Mouse (Mus musculus): ENCODE data around the gene Gm37240. TPM values are rescaled to one million over a fixed set of nuclear protein-coding genes. Genes with fewer than 3 reads are reported as not detected.
A peak's percentile ranks its signal among the peaks of the same experiment; 100 is the strongest.

The Gm37240 gene
- polyA plus RNA-seq, 1 experiment, result 0.77 TPM

DNA sequence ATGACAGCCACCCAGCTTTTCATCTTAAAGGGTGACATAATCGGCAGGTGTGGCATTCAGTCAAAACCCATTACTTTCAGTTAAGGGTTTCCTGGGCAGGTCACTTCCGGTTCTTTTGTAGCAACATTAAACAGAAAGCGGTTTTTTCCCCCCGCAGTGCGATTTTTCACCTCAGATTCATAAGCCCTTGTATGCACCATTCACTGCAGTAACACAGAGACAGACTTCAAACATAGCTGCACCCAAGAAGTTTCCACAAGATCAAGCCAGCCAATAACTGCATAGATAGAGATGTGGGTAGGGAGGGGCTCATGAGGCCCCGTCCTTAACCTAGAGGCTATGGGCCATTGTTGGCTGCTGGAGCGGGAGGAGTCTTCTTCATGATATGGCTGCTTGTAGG is 760.3 kb downstream of the Gm37240 start:
- Histone ChIP-seq H3K4me1 (ENCODE audit: control insufficient read depth, insufficient read depth, low read length) (no peaks in the 10 kb centered on the region; the same call in 1 of the 2 replicates), H3K27ac (ENCODE audit: insufficient read depth, low read length) (no peak overlapping the region), H3K4me3 (replicated peaks; ENCODE audit: insufficient read depth, low read depth, low read length) (no peak overlapping the region), H3K27me3 (ENCODE audit: control insufficient read depth, insufficient read depth, low read length) (no peaks in the 10 kb centered on the region)
- WGBS, result 94% methylated on average over 7 of the region's 7 CpGs
- TF ChIP-seq POLR2A (IDR thresholded peaks at IDR 0.05; ENCODE audit: borderline replicate concordance, insufficient read depth, low read length) (no peak), CTCF (IDR thresholded peaks at IDR 0.05; ENCODE audit: borderline replicate concordance, insufficient read depth, low read depth, low read length) (no peak)
- no peak for DNase-seq

- TF ChIP-seq CTCF (IDR thresholded peaks at IDR 0.05; ENCODE audit: borderline replicate concordance, insufficient read depth, low read depth, low read length) (no peak), POLR2A (IDR thresholded peaks at IDR 0.05; ENCODE audit: borderline replicate concordance, insufficient read depth, low read length) (no peak)
- no peak overlapping the region for H3K4me3 ChIP-seq (replicated peaks; ENCODE audit: insufficient read depth, low read depth, low read length)
- whole genome bisulfite sequencing, result 86% methylated on average over 5 of the region's 5 CpGs
- no peaks in the 10 kb centered on the region for H3K27me3 ChIP-seq (ENCODE audit: control insufficient read depth, insufficient read depth, low read length)
- no peaks in the 10 kb centered on the region; the same call in 1 of the 2 replicates for H3K4me1 ChIP-seq (ENCODE audit: control insufficient read depth, insufficient read depth, low read length)
- DNase-seq, result no peak
- H3K27ac ChIP-seq (ENCODE audit: insufficient read depth, low read length), result no peak overlapping the region
Measured at GRCm38 (mm10) chr3:85125471-85125870, 761.8 kb downstream of the Gm37240 start.

GRCm38 (mm10) chr3:85124924-85125323 is 762.4 kb downstream of the Gm37240 start:
- Histone ChIP-seq H3K4me3 (replicated peaks; ENCODE audit: insufficient read depth, low read depth, low read length) (no peak overlapping the region), H3K4me1 (ENCODE audit: control insufficient read depth, insufficient read depth, low read length) (no peaks in the 10 kb centered on the region; the same call in 1 of the 2 replicates), H3K27me3 (ENCODE audit: control insufficient read depth, insufficient read depth, low read length) (no peaks in the 10 kb centered on the region), H3K27ac (ENCODE audit: insufficient read depth, low read length) (no peak overlapping the region)
- WGBS, result 66% methylated on average over 6 of the region's 6 CpGs
- TF ChIP-seq POLR2A (IDR thresholded peaks at IDR 0.05; ENCODE audit: borderline replicate concordance, insufficient read depth, low read length) (no peak), CTCF (IDR thresholded peaks at IDR 0.05; ENCODE audit: borderline replicate concordance, insufficient read depth, low read depth, low read length) (no peak)
- no peak for DNase-seq

GRCm38 (mm10) chr3:85124410-85124809 is 762.9 kb downstream of the Gm37240 start:
- Histone ChIP-seq H3K27me3 (ENCODE audit: control insufficient read depth, insufficient read depth, low read length) (no peaks in the 10 kb centered on the region), H3K4me3 (replicated peaks; ENCODE audit: insufficient read depth, low read depth, low read length) (no peak overlapping the region), H3K27ac (ENCODE audit: insufficient read depth, low read length) (no peak overlapping the region), H3K4me1 (ENCODE audit: control insufficient read depth, insufficient read depth, low read length) (no peaks in the 10 kb centered on the region; the same call in 1 of the 2 replicates)
- 81% methylated on average over 7 of the region's 7 CpGs for WGBS
- TF ChIP-seq CTCF (IDR thresholded peaks at IDR 0.05; ENCODE audit: borderline replicate concordance, insufficient read depth, low read depth, low read length) (no peak), POLR2A (IDR thresholded peaks at IDR 0.05; ENCODE audit: borderline replicate concordance, insufficient read depth, low read length) (no peak)
- no peak for DNase-seq

GRCm38 (mm10) chr3:85117702-85118101 is 769.6 kb downstream of the Gm37240 start:
- Histone ChIP-seq H3K27me3 (ENCODE audit: control insufficient read depth, insufficient read depth, low read length) (no peaks in the 10 kb centered on the region), H3K27ac (ENCODE audit: insufficient read depth, low read length) (no peak overlapping the region), H3K4me1 (ENCODE audit: control insufficient read depth, insufficient read depth, low read length) (peaks cover 8% of the 10 kb centered on the region), H3K4me3 (replicated peaks; ENCODE audit: insufficient read depth, low read depth, low read length) (no peak overlapping the region)
- no peak for TF ChIP-seq POLR2A (IDR thresholded peaks at IDR 0.05; ENCODE audit: borderline replicate concordance, insufficient read depth, low read length)
- TF ChIP-seq CTCF (IDR thresholded peaks at IDR 0.05; ENCODE audit: borderline replicate concordance, insufficient read depth, low read depth, low read length), result no peak
- 98% methylated on average over 5 of the region's 5 CpGs for WGBS
- no peak for DNase-seq

DNA sequence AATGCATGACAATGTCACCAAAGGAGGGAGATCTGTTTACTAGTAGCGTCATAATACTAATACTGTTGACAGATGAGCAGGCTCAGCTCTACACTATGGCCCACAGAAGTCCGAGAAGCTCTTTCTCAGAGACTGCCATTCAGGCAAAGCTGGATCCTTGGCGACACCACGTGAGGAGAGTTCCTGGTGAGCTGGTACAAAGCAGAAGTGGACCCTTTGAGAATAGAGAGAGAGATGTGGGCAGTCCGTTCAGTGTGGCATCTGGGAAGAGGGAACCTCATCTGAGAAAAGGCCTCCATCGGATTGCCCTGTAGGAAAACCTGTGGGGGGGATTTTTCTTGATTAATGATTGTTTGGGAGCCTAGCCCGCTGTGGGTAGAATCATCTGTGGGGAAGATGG is 770.3 kb downstream of the Gm37240 start:
- H3K4me3 ChIP-seq (replicated peaks; ENCODE audit: insufficient read depth, low read depth, low read length), result no peak overlapping the region
- 87% methylated on average over 7 of the region's 7 CpGs for WGBS

DNA sequence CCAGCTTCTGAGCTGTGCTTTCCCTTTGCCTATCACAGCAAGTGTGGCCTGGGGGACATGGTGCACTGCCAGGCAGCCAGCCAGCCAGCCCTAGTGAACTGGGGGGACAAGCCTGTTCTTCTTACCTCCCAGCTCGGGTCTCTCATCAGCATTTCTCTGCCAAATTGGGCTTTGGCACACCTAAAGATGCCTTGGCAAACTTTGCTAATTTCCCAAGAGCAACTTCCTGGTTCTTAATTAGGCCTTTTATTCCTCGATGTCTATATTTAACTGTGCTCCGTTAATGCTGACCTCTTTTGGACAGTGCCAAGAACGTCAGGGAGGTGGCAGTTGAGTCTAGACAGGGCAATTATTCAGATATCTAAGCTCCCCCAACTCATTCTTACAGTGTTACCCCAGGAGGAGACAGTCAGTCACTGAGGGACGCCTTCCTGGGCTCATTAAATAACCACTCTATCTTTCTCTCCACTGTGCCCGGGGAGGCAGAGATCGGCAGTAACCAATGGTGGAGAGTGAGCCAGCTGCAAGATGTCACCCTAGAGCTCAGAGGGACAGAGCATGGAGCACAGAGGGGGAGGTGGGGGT is 771.3 kb downstream of the Gm37240 start:
- H3K27ac ChIP-seq (ENCODE audit: insufficient read depth, low read length), result no peak overlapping the region
- peak in 1 of 2 experiments; percentile 21 for DNase-seq

More for the DNA sequence above, 770.3 kb downstream of the Gm37240 start:
- DNase-seq, result no peak
- Histone ChIP-seq H3K27me3 (ENCODE audit: control insufficient read depth, insufficient read depth, low read length) (no peaks in the 10 kb centered on the region), H3K27ac (ENCODE audit: insufficient read depth, low read length) (no peak overlapping the region), H3K4me1 (ENCODE audit: control insufficient read depth, insufficient read depth, low read length) (peaks cover 8% of the 10 kb centered on the region)
- no peak for TF ChIP-seq POLR2A (IDR thresholded peaks at IDR 0.05; ENCODE audit: borderline replicate concordance, insufficient read depth, low read length)
- TF ChIP-seq CTCF (IDR thresholded peaks at IDR 0.05; ENCODE audit: borderline replicate concordance, insufficient read depth, low read depth, low read length), result no peak

GRCm38 (mm10) chr3:85113565-85113964 is 773.8 kb downstream of the Gm37240 start:
- Histone ChIP-seq H3K27me3 (ENCODE audit: control insufficient read depth, insufficient read depth, low read length) (no peaks in the 10 kb centered on the region), H3K4me1 (ENCODE audit: control insufficient read depth, insufficient read depth, low read length) (peaks cover 8% of the 10 kb centered on the region), H3K4me3 (replicated peaks; ENCODE audit: insufficient read depth, low read depth, low read length) (no peak overlapping the region), H3K27ac (ENCODE audit: insufficient read depth, low read length) (no peak overlapping the region)
- WGBS, result 93% methylated on average over 1 of the region's 1 CpGs
- DNase-seq, result no peak
- no peak for TF ChIP-seq POLR2A (IDR thresholded peaks at IDR 0.05; ENCODE audit: borderline replicate concordance, insufficient read depth, low read length)
- no peak for TF ChIP-seq CTCF (IDR thresholded peaks at IDR 0.05; ENCODE audit: borderline replicate concordance, insufficient read depth, low read depth, low read length)

More for the DNA sequence above, 771.3 kb downstream of the Gm37240 start:
- Histone ChIP-seq H3K4me3 (replicated peaks; ENCODE audit: insufficient read depth, low read depth, low read length) (no peak overlapping the region), H3K27me3 (ENCODE audit: control insufficient read depth, insufficient read depth, low read length) (no peaks in the 10 kb centered on the region), H3K4me1 (ENCODE audit: control insufficient read depth, insufficient read depth, low read length) (peaks cover 8% of the 10 kb centered on the region)
- 10% methylated on average over 7 of the region's 7 CpGs for WGBS
- TF ChIP-seq CTCF (IDR thresholded peaks at IDR 0.05; ENCODE audit: borderline replicate concordance, insufficient read depth, low read depth, low read length) (no peak), POLR2A (IDR thresholded peaks at IDR 0.05; ENCODE audit: borderline replicate concordance, insufficient read depth, low read length) (no peak)
